Mouse (Mus musculus): Measurements from ENCODE around the gene Ccna2.

GRCm38 (mm10) chr3:36530345-36530744 is 41.6 kb downstream of the Ccna2 start:
- TF ChIP-seq CTCF (IDR thresholded peaks at IDR 0.05; ENCODE audit: low read depth, low read length) (no peak), POLR2A (IDR thresholded peaks at IDR 0.05; ENCODE audit: borderline replicate concordance, low read depth, low read length) (no peak)
